Mouse (Mus musculus) heart, adult 2 months (tissue): Measurements from ENCODE around the gene Ndufb3.

Experiments used
- CTCF ChIP-seq: fragments of 200-600 bp; IDR thresholded peaks from 2 replicates; pipeline ENCODE4 v1.8.1; 2022; ENCODE audit warnings: antibody characterized with exemption, mild to moderate bottlenecking, moderate library complexity
- POLR2A ChIP-seq: fragments of 200-500 bp; IDR thresholded peaks from 2 replicates; pipeline ENCODE4 v1.6.1; 2011; ENCODE audit warnings: mild to moderate bottlenecking, low read depth, low read length, control low read depth; ENCODE audit not compliant: insufficient read depth

DNA sequence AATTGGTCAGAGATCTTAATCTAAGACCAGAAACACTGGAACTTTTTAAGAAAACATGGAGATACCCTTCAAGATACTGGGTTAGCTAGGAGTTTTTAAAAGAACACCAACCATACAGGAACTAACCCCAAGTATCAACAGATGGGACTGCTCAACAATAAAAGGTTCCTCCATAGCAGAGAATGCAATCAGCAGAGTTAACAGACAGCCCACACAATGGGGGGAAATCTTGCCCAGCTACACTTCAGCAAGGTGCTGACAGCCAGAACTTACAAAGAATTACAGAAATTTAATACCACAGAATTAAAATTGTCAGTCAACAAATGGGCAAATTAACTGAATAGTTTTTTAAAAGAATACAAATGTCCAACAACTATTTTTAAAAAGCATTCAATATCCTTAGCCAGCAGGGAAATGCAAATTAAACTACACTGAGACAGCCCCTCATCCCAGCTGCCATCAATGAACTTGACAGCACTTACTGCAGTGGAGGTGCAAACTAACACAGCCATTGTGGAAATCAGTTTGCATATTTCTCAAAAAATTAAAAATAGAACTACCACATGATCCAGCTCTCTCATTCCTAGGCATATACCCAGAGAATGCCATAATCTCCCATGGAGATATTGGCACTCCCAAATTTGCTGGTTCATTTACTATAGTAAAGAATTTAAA is 17.6 kb upstream of the Ndufb3 start:
- no peak for TF ChIP-seq CTCF
- no peak for TF ChIP-seq POLR2A
